Mouse (Mus musculus): ENCODE measurements around the gene Cd164l2.

DNA sequence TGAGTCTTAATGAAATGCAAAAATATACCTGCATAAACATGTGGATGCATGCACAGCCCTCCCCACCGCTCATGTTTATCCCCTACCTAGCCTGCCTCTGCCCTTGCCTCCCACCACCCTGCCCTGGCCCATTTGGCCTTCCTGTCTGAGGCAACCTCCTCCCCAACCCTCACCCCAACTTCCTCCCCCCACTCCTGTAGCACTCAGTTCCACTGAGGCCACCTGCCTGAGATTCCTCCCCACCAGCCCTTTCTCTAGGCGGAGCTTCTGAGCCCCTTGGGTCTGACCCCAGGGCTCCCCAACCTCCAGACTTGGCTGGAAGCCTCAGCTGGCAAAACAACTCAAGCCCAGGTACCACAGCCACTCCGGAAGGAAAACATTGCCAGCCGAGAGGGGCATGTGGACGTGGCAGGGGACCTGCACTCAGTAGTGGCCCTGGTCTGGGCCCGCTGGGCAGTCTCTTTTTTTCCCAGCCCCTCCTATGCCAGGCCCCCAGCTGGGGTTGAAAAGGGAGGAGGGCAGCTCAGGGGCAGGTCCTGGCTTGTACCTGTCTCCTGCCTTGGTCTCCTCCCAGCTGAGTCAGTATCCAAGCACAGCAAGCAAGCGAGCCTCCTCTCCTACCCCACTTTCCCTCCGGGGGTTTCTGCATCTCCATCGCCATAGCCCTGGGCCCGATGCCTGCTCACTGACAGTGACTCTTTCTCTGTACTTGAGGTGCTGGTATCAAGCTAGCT is 49.9 kb downstream of the Cd164l2 start:
- no peak for TF ChIP-seq POLR2A (IDR thresholded peaks at IDR 0.05; ENCODE audit: borderline replicate concordance, control insufficient read depth, low read depth, low read length)
- no peak for TF ChIP-seq CTCF (IDR thresholded peaks at IDR 0.05; ENCODE audit: control insufficient read depth, insufficient read depth, low read length)

Measured in bone marrow, adult 2 months (tissue).